In the genomic region with DNA sequence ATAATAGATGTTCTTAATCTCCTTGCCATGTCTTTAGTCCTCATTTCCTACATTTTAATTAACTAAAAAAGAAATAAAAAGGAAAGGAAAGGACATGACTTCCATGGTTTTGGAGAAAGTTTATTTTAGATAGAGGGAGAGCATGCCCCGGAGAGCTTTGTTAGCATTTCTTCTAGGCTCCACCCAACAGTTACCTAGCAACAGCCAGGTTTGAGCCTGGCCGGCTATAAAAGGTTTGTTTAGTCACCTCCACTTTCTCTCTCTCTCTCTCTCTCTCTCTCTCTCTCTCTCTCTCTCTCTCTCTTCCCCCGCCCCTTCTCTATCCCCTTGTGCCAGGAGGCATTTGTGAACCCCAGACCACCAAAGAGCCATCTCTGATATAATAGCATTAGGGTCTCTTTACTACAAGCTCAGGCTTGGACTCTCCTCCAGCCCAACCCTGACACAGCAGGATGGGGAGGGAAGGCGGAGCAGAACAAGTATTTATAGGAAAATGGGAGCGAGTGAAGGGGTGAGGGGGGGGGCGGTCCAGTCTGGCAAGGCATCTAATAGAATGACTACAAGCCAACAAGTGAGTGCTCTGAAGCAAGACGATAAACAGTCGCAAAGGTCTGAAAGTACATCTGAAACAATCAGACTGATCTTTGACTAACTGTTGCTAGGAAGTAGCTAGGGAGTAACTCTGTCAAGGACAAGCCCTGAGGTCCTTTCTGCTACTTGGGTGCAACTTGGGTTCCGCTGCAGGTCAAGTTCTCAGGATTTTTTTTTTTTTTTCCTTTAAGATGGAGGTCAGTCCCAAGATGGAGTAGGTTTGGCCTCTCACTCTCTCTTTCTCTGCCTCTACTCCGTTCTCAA, we compare ENCODE assay signal across 10 mouse cellular contexts. TPM values are rescaled to one million over a fixed set of nuclear protein-coding genes. Genes with fewer than 3 reads are reported as not detected.
DNase-seq lines count a peak whose midpoint lies in the region; ATAC-seq and TF ChIP-seq lines count a peak whose summit lies in the region.
"Had no signal": no experiment of that assay in that cellular context is flagged by ENCODE, and none has a peak within 500 bp of the region (broad histone marks: within the 10 kb centered on the region; RNA-seq: fewer than 3 reads in every experiment).

No protein-coding gene starts in this region.

- no peak overlapping the region for H3K4me3 ChIP-seq in heart, embryonic 11.5 days (ENCODE audit: low read depth, low read length)
- no peak overlapping the region for H3K4me3 ChIP-seq in lung, embryonic 16.5 days (ENCODE audit: low read length)
- H3K4me3 ChIP-seq in intestine, postnatal 0 days (ENCODE audit: low read depth, low read length) = no peak overlapping the region
- 0 out of 2 replicates have a peak overlapping the region, but pooled peaks have one; percentile 2 for H3K4me3 ChIP-seq in stomach, embryonic 15.5 days (replicated peaks)

- no peak overlapping the region for H3K27ac ChIP-seq in heart, embryonic 11.5 days (ENCODE audit: low read depth, low read length)
- peak overlapping the region; percentile 80 for H3K27ac ChIP-seq in lung, embryonic 16.5 days (ENCODE audit: low read length)
- no peak overlapping the region for H3K27ac ChIP-seq in intestine, postnatal 0 days (ENCODE audit: low read depth, low read length)
- H3K27ac ChIP-seq in stomach, embryonic 15.5 days = peak overlapping the region; percentile 44; the same call in 1 of the 2 replicates
- H3K27ac ChIP-seq: macrophage had no signal

- ATAC-seq in heart, embryonic 11.5 days (replicated peaks; ENCODE audit: insufficient number of reproducible peaks, low FRiP score, low TSS enrichment) = no peak
- ATAC-seq in lung, embryonic 16.5 days (ENCODE audit: low read depth) = peak; percentile 71
- ATAC-seq in intestine, postnatal 0 days = no peak
- peak; percentile 57 for ATAC-seq in stomach, embryonic 15.5 days (ENCODE audit: insufficient read depth, low FRiP score, low read depth)

- no peaks in the 10 kb centered on the region for H3K27me3 ChIP-seq in heart, embryonic 11.5 days (ENCODE audit: control insufficient read depth, insufficient read depth, low read length)
- no peaks in the 10 kb centered on the region for H3K27me3 ChIP-seq in lung, embryonic 16.5 days (ENCODE audit: control insufficient read depth, insufficient read depth, low read depth, low read length)
- H3K27me3 ChIP-seq in intestine, postnatal 0 days (replicated peaks; ENCODE audit: control insufficient read depth, insufficient read depth, low read length) = no peaks in the 10 kb centered on the region
- no peaks in the 10 kb centered on the region for H3K27me3 ChIP-seq in stomach, embryonic 15.5 days (replicated peaks)

- no peak for DNase-seq in heart, postnatal 14 days
- DNase-seq in lung, postnatal 25 days (ENCODE audit: low spot score) = no peak
- DNase-seq in left cerebral cortex, postnatal 10 days (ENCODE audit: extremely low spot score in 1 of 2, low spot score in 2 of 2) = no peak
- DNase-seq in gastrocnemius, adult 8-10 months (ENCODE audit: low spot score in 2 of 2) = no peak
- DNase-seq: gastrocnemius, postnatal 10 days had no signal

- H3K9ac ChIP-seq in heart, embryonic 11.5 days (ENCODE audit: low read depth, low read length) = no peak overlapping the region
- H3K9ac ChIP-seq in lung, embryonic 16.5 days (ENCODE audit: low read length) = no peak overlapping the region
- no peak overlapping the region for H3K9ac ChIP-seq in intestine, postnatal 0 days (ENCODE audit: low read depth, low read length)
- no peak overlapping the region for H3K9ac ChIP-seq in stomach, embryonic 15.5 days

- 19% methylated on average over 10 of the region's 10 CpGs for WGBS in heart, embryonic 11.5 days (ENCODE audit: insufficient replicate concordance)
- WGBS in lung, embryonic 16.5 days = 16% methylated on average over 10 of the region's 10 CpGs
- 18% methylated on average over 10 of the region's 10 CpGs for WGBS in intestine, postnatal 0 days
- WGBS in stomach, embryonic 15.5 days = 16% methylated on average over 10 of the region's 10 CpGs

- intact Hi-C loops in heart, postnatal 14 days (cut with DNase I) = no loop called here
- intact Hi-C loops in left cerebral cortex, postnatal 10 days (cut with DNase I) = no loop called here

- no peak for TF ChIP-seq CTCF in intestine, postnatal 0 days (IDR thresholded peaks at IDR 0.05; ENCODE audit: low read depth)

- H3K4me2 ChIP-seq in heart, embryonic 11.5 days = peak overlapping the region; percentile 29
- peak overlapping the region; percentile 38 for H3K4me2 ChIP-seq in lung, embryonic 16.5 days (ENCODE audit: low read depth, low read length)
- H3K4me2 ChIP-seq in intestine, postnatal 0 days (replicated peaks; ENCODE audit: low read depth) = peak overlapping the region; percentile 10; the same call in 1 of the 2 replicates
- peak overlapping the region; percentile 42 for H3K4me2 ChIP-seq in stomach, embryonic 15.5 days

- no peaks in the 10 kb centered on the region for H3K9me3 ChIP-seq in heart, embryonic 11.5 days (replicated peaks; ENCODE audit: control insufficient read depth, low read length)
- no peaks in the 10 kb centered on the region for H3K9me3 ChIP-seq in lung, embryonic 16.5 days (ENCODE audit: control insufficient read depth, low read length)
- H3K9me3 ChIP-seq in intestine, postnatal 0 days (ENCODE audit: control insufficient read depth) = no peaks in the 10 kb centered on the region
- no peaks in the 10 kb centered on the region for H3K9me3 ChIP-seq in stomach, embryonic 15.5 days

- H3K36me3 ChIP-seq in heart, embryonic 11.5 days (ENCODE audit: control insufficient read depth, insufficient read depth, low read length) = no peaks in the 10 kb centered on the region
- no peaks in the 10 kb centered on the region for H3K36me3 ChIP-seq in lung, embryonic 16.5 days (ENCODE audit: control insufficient read depth, insufficient read depth, low read length)
- no peaks in the 10 kb centered on the region for H3K36me3 ChIP-seq in intestine, postnatal 0 days (ENCODE audit: control insufficient read depth, insufficient read depth)
- no peaks in the 10 kb centered on the region for H3K36me3 ChIP-seq in stomach, embryonic 15.5 days

- H3K4me1 ChIP-seq in heart, embryonic 11.5 days (ENCODE audit: control insufficient read depth, insufficient read depth, low read length) = peaks cover 11% of the 10 kb centered on the region; the same call in 1 of the 2 replicates
- peaks cover 4% of the 10 kb centered on the region; the same call in 1 of the 2 replicates for H3K4me1 ChIP-seq in lung, embryonic 16.5 days (replicated peaks; ENCODE audit: control insufficient read depth, insufficient read depth, low read length)
- H3K4me1 ChIP-seq in intestine, postnatal 0 days (replicated peaks; ENCODE audit: control insufficient read depth, insufficient read depth, low read length) = no peaks in the 10 kb centered on the region
- H3K4me1 ChIP-seq in stomach, embryonic 15.5 days = 0 out of 2 replicates have a peak, but pooled peaks cover 3% of the 10 kb centered on the region

RNA-seq across cellular contexts. Expression of a gene that starts 17.4 kb away (rescaled TPM):
- polyA plus RNA-seq in heart, embryonic 11.5 days (2014; fragmentation: Nextera tagmentation; extraction: Ambion mirVana) = 2.7 and 5.6 TPM in 2 replicates
- total RNA-seq in heart, postnatal 14 days (2021) = 1 to 10 TPM in 1 of 2 experiments, under 1 TPM in 1; 1.00 to 2.1 TPM
- 15.7 and 20.4 TPM in 2 replicates for polyA plus RNA-seq in lung, embryonic 16.5 days (2015; fragmentation: Nextera tagmentation; extraction: Ambion mirVana)
- polyA plus RNA-seq in intestine, postnatal 0 days (2015; fragmentation: Nextera tagmentation; extraction: Ambion mirVana) = 1.9 and 2.9 TPM in 2 replicates
- polyA plus RNA-seq in stomach, embryonic 15.5 days (2015; fragmentation: Nextera tagmentation; extraction: Ambion mirVana) = 1.6 and 2.9 TPM in 2 replicates
- under 1 TPM; 0.34 to 0.69 TPM for total RNA-seq in left cerebral cortex, postnatal 10 days (2021)
- 1 to 10 TPM in 3 of 4 experiments, under 1 TPM in 1; 0.56 to 1.3 (median 1.2) TPM for total RNA-seq in gastrocnemius, adult 8-10 months (2022)

RNA-seq across cellular contexts. Expression of a gene that starts 31.6 kb away (rescaled TPM):
- 3.8 and 4.4 TPM in 2 replicates for polyA plus RNA-seq in heart, embryonic 11.5 days (2014; fragmentation: Nextera tagmentation; extraction: Ambion mirVana)
- total RNA-seq in heart, postnatal 14 days (2021) = 10 to 100 TPM; 11.8 to 11.9 TPM
- polyA plus RNA-seq in lung, embryonic 16.5 days (2015; fragmentation: Nextera tagmentation; extraction: Ambion mirVana) = 12.7 and 19.3 TPM in 2 replicates
- 13.9 and 15.8 TPM in 2 replicates for polyA plus RNA-seq in intestine, postnatal 0 days (2015; fragmentation: Nextera tagmentation; extraction: Ambion mirVana)
- 18.7 and 18.8 TPM in 2 replicates for polyA plus RNA-seq in stomach, embryonic 15.5 days (2015; fragmentation: Nextera tagmentation; extraction: Ambion mirVana)
- total RNA-seq in left cerebral cortex, postnatal 10 days (2021) = 10 to 100 TPM; 12.5 to 14.2 TPM
- 1 to 10 TPM in 3 of 4 experiments, under 1 TPM in 1; 0.73 to 1.8 (median 1.4) TPM for total RNA-seq in gastrocnemius, adult 8-10 months (2022)

RNA-seq across cellular contexts. Expression of a gene that starts 54.1 kb away (rescaled TPM):
- 426 and 502 TPM in 2 replicates for polyA plus RNA-seq in heart, embryonic 11.5 days (2014; fragmentation: Nextera tagmentation; extraction: Ambion mirVana)
- total RNA-seq in heart, postnatal 14 days (2021) = 1,000 to 10,000 TPM; 1,008 to 1,038 TPM
- 263 and 285 TPM in 2 replicates for polyA plus RNA-seq in lung, embryonic 16.5 days (2015; fragmentation: Nextera tagmentation; extraction: Ambion mirVana)
- 439 and 453 TPM in 2 replicates for polyA plus RNA-seq in intestine, postnatal 0 days (2015; fragmentation: Nextera tagmentation; extraction: Ambion mirVana)
- 258 and 282 TPM in 2 replicates for polyA plus RNA-seq in stomach, embryonic 15.5 days (2015; fragmentation: Nextera tagmentation; extraction: Ambion mirVana)
- 100 to 1,000 TPM; 200 to 210 TPM for total RNA-seq in left cerebral cortex, postnatal 10 days (2021)
- 100 to 1,000 TPM; 597 to 760 (median 703) TPM for total RNA-seq in gastrocnemius, adult 8-10 months (2022)

RNA-seq across cellular contexts. Expression of a gene that starts 54.2 kb away (rescaled TPM):
- polyA plus RNA-seq in heart, embryonic 11.5 days (2014; fragmentation: Nextera tagmentation; extraction: Ambion mirVana) = 0.30 TPM in 1 of 2 replicates, not detected in the other
- total RNA-seq in heart, postnatal 14 days (2021) = 10 to 100 TPM in 1 of 2 experiments, not detected in 1; 18.9 TPM
- 0.78 and 1.3 TPM in 2 replicates for polyA plus RNA-seq in lung, embryonic 16.5 days (2015; fragmentation: Nextera tagmentation; extraction: Ambion mirVana)
- 0.80 and 1.1 TPM in 2 replicates for polyA plus RNA-seq in intestine, postnatal 0 days (2015; fragmentation: Nextera tagmentation; extraction: Ambion mirVana)
- polyA plus RNA-seq in stomach, embryonic 15.5 days (2015; fragmentation: Nextera tagmentation; extraction: Ambion mirVana) = 1.8 and 2.2 TPM in 2 replicates
- total RNA-seq in left cerebral cortex, postnatal 10 days (2021) = not detected
- total RNA-seq in gastrocnemius, adult 8-10 months (2022) = 10 to 100 TPM in 3 of 4 experiments, 1 to 10 TPM in 1; 5.2 to 26.1 (median 16.9) TPM
- polyA plus RNA-seq: macrophage had no signal

Comparison
In these comparisons a context has a peak if more than half of its experiments do, and no peak if none do; other contexts are left out.
1. ATAC-seq: peak in lung, embryonic 16.5 days (single experiment) and stomach, embryonic 15.5 days (single experiment); none in heart, embryonic 11.5 days (single experiment) and intestine, postnatal 0 days (single experiment).
2. H3K27ac ChIP-seq: peak in lung, embryonic 16.5 days (single experiment) and stomach, embryonic 15.5 days (single experiment); none in heart, embryonic 11.5 days (single experiment) and intestine, postnatal 0 days (single experiment).
3. Peak in every context shown above with its lines, with median percentiles within 50 percentile points of each other: H3K4me2 ChIP-seq.